ENCODE assay signal across 14 mouse cellular contexts in genomic region chr12:52493281-52493681, GRCm38 (mm10). TPM values are rescaled to one million over a fixed set of nuclear protein-coding genes. Genes with fewer than 3 reads are reported as not detected.
DNase-seq lines count a peak whose midpoint lies in the region; ATAC-seq and TF ChIP-seq lines count a peak whose summit lies in the region.
"Had no signal": no experiment of that assay in that cellular context is flagged by ENCODE, and none has a peak within 500 bp of the region (broad histone marks: within the 10 kb centered on the region; RNA-seq: fewer than 3 reads in every experiment).

No protein-coding gene starts in this region.

- intact Hi-C loops in left cerebral cortex, postnatal 14 days (cut with DNase I), result no loop called here

- DNase-seq in heart, adult 8-10 months (ENCODE audit: low spot score), result peak; percentile 7
- DNase-seq in heart, postnatal 4 days, result no peak
- DNase-seq in layer of hippocampus, adult 2 months (ENCODE audit: low spot score in 2 of 2), result peak in 1 of 2 experiments; percentile 32
- DNase-seq in layer of hippocampus, adult 11-12 months (ENCODE audit: low spot score), result no peak
- peak; percentile 33 for DNase-seq in lung, postnatal 36 days
- DNase-seq in spleen, postnatal 10 days (ENCODE audit: low spot score in 2 of 2), result no peak
- DNase-seq in left cerebral cortex, postnatal 14 days (ENCODE audit: low spot score in 2 of 2), result no peak
- DNase-seq: cerebellum, postnatal 36 days had no signal

- H3K27me3 ChIP-seq in embryonic facial prominence, embryonic 12.5 days, result no peaks in the 10 kb centered on the region
- H3K27me3 ChIP-seq: midbrain, embryonic 12.5 days; neural tube, embryonic 13.5 days had no signal

- H3K9me3 ChIP-seq in embryonic facial prominence, embryonic 12.5 days, result no peaks in the 10 kb centered on the region
- H3K9me3 ChIP-seq: hindbrain, embryonic 10.5 days; midbrain, embryonic 12.5 days; neural tube, embryonic 13.5 days had no signal

- WGBS in embryonic facial prominence, embryonic 12.5 days, result 35% methylated on average over 6 of the region's 6 CpGs

- ATAC-seq in embryonic facial prominence, embryonic 12.5 days (ENCODE audit: insufficient number of reproducible peaks, insufficient read depth, low FRiP score, low TSS enrichment), result no peak
- ATAC-seq: CD4-positive, CD25-positive, alpha-beta regulatory T cell, adult 4 months had no signal

- no peak overlapping the region for H3K9ac ChIP-seq in embryonic facial prominence, embryonic 12.5 days
- H3K9ac ChIP-seq: midbrain, embryonic 12.5 days; neural tube, embryonic 13.5 days had no signal

- no peaks in the 10 kb centered on the region for H3K36me3 ChIP-seq in embryonic facial prominence, embryonic 12.5 days
- H3K36me3 ChIP-seq: hindbrain, embryonic 10.5 days; midbrain, embryonic 12.5 days; neural tube, embryonic 13.5 days had no signal

- no peak overlapping the region for H3K4me3 ChIP-seq in layer of hippocampus, adult 2 months
- H3K4me3 ChIP-seq in embryonic facial prominence, embryonic 12.5 days, result no peak overlapping the region
- H3K4me3 ChIP-seq: hindbrain, embryonic 10.5 days; midbrain, embryonic 12.5 days; neural tube, embryonic 13.5 days had no signal

- peak overlapping the region; percentile 69 for H3K27ac ChIP-seq in layer of hippocampus, adult 2 months
- H3K27ac ChIP-seq in embryonic facial prominence, embryonic 12.5 days, result peak overlapping the region; percentile 30; the same call in 1 of the 2 replicates
- H3K27ac ChIP-seq: hindbrain, embryonic 10.5 days; midbrain, embryonic 12.5 days; neural tube, embryonic 13.5 days had no signal

- no peaks in the 10 kb centered on the region for H3K4me1 ChIP-seq in embryonic facial prominence, embryonic 12.5 days
- H3K4me1 ChIP-seq: midbrain, embryonic 12.5 days had no signal

- H3K4me2 ChIP-seq in embryonic facial prominence, embryonic 12.5 days (replicated peaks), result no peak overlapping the region
- H3K4me2 ChIP-seq: liver, embryonic 11.5 days; midbrain, embryonic 12.5 days; neural tube, embryonic 13.5 days had no signal

- TF ChIP-seq CTCF in layer of hippocampus, adult 2 months (conservative IDR thresholded peaks at IDR 0.05), result no peak

RNA-seq across cellular contexts. Expression of gene Arhgap5, which starts 10.5 kb away (rescaled TPM):
- total RNA-seq in heart, adult 8-10 months (2022), result 10 to 100 TPM; 69.3 to 74.4 (median 71.9) TPM
- total RNA-seq in heart, postnatal 4 days (2021), result 10 to 100 TPM; 81.8 to 84.4 TPM
- total RNA-seq in layer of hippocampus, adult 2 months (2021), result 100 to 1,000 TPM; 127 to 140 TPM
- polyA plus RNA-seq in embryonic facial prominence, embryonic 12.5 days (2016; fragmentation: Nextera tagmentation; extraction: Ambion mirVana), result 55.5 and 63.4 TPM in 2 replicates
- total RNA-seq in left cerebral cortex, postnatal 14 days (2021), result 100 to 1,000 TPM; 121 to 124 TPM

Comparison
In these comparisons a context has a peak if more than half of its experiments do, and no peak if none do; other contexts are left out.
1. DNase-seq: peak in heart, adult 8-10 months (single experiment) and lung, postnatal 36 days (single experiment); none in heart, postnatal 4 days (single experiment), layer of hippocampus, adult 11-12 months (single experiment), spleen, postnatal 10 days (0 of 2) and left cerebral cortex, postnatal 14 days (0 of 2).